Mouse (Mus musculus) gastrocnemius, postnatal 14 days (tissue): ENCODE results near the gene Dhx57. TPM values are rescaled to one million over a fixed set of nuclear protein-coding genes. Genes with fewer than 3 reads are reported as not detected.

Experiments used
- DNase-seq: peaks from one replicate; pipeline ENCODE4 v3.0.0; 2021; ENCODE audit warnings: mixed read lengths
- intact Hi-C: fragments of 180-260 bp; cut with DNase I; formaldehyde crosslinking; loops from one replicate; pipeline ENCODE4 v1.15.1; 2025; ENCODE audit warnings: low total_unique reads
- total RNA-seq, 2 experiments: library from RNA; stranded (reverse); gene quantifications; 2 replicates each; pipeline ENCODE4 v1.2.3; 2021

Gene Dhx57
- total RNA-seq, 2 experiments from 2014 or later = 6.4 to 6.7 TPM

DNA sequence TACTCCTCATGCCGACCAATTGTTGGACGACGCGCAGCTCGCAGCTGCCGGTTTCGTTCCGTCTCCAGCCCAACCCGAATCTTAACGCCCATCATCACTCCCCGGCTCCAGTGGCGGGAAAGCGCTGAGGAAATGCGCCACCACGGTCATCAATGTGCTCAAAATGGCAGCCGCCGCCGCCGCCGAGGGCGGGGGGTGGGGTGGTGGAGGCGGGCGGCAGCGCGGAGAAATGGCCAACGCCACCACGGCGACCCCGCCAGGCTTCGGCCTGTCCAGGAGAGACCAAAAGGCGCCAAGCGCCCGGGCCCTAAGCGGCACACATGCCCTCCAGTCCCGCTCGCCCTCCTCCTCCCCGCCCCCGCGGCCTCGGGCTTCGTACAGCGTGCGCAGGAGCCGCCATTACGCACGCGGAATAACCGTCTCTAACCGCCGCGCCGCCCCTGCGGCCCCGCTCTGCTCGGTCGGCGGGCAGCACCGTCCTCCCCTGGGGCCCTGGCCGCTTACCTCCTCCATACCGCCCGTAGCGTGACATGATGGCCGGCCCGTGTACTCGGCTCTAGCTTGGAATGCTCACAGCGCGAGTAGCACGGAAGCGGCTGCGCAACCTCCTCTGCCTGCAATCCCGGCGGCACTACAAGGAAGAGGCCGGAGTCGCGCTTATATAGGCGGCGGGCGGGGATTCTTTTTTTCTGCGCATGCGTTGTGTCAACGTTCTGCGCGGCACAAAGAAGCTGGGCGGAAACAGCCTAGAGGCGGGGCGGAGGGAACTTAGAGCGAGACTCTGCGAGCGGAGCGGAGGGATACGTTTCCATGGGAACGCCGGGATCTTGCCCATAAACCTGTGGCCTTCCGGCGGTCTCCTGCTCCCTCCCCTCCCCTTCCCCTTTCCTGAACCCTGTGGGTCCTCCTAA is 83.3 kb downstream of the Dhx57 start, which contains the start of the genes Srsf7 and Ttc39d:
TSS of gene Srsf7 (minus strand) at position 637 of the 911 bp plus-strand sequence.
TSS of gene Ttc39d (plus strand) at position 790 of the 911 bp plus-strand sequence.
- DNase-seq = peak; percentile 98
- intact Hi-C loops = no loop called here

DNA sequence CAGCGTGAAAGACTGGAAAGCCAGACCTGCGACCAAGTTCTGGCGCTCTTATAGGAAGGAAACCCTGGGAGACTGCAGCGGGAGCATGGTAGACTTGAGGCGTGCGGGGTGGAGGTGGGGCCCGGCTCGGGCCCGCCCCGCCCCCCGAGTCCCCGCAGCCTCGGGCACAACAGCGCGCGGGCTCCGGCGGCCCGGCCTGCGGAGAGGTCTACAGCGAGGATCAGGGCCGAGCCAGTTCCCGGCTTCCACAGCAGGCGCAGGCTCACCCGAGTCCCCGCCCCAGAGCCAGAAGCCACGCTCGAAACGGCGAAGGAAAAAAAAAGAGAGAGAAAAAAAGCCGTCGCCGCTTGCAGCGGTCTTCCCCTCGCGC is 84.0 kb downstream of the Dhx57 start:
- DNase-seq = no peak
- intact Hi-C loops = no loop called here

GRCm38 (mm10) chr17:80205657-80206056 is 84.6 kb downstream of the Dhx57 start:
- intact Hi-C loops = no loop called here
- DNase-seq = no peak

GRCm38 (mm10) chr17:80199160-80199778 is 91.0 kb downstream of the Dhx57 start:
- DNase-seq = no peak
- intact Hi-C loops = no loop called here

- intact Hi-C loops = no loop called here
- no peak for DNase-seq
Measured at GRCm38 (mm10) chr17:80193075-80193474, 97.2 kb downstream of the Dhx57 start.

Other genes with a start within 250 kb of the Dhx57 start
- 10 to 100 TPM; 16.7 to 17.8 TPM for gene Hnrnpll, start 228.1 kb downstream of the Dhx57 start, total RNA-seq
- 1 to 10 TPM; 1.7 to 2.4 TPM for gene Galm, start 163.0 kb downstream of the Dhx57 start, total RNA-seq
- 10 to 100 TPM; 25.3 to 34.0 TPM for gene Srsf7, start 83.2 kb downstream of the Dhx57 start, total RNA-seq
- under 1 TPM in 1 of 2 experiments, not detected in 1; 0.16 TPM for gene Ttc39d, start 83.0 kb downstream of the Dhx57 start, total RNA-seq
- gene Gemin6, start 66.0 kb downstream of the Dhx57 start, total RNA-seq = 1 to 10 TPM; 5.3 to 5.5 TPM
- 1 to 10 TPM; 4.9 to 6.1 TPM for gene Morn2, start 273 bp downstream of the Dhx57 start, total RNA-seq
- gene Arhgef33, start 16.9 kb upstream of the Dhx57 start, total RNA-seq = under 1 TPM in 1 of 2 experiments, not detected in 1; 0.64 TPM
- not detected for gene Gm10190, start 83.1 kb upstream of the Dhx57 start, total RNA-seq
- gene Sos1, start 190.0 kb upstream of the Dhx57 start, total RNA-seq = 10 to 100 TPM; 11.7 to 13.5 TPM